Mouse (Mus musculus) CH12.LX (cell line): ENCODE data around the gene Cdc42bpa. TPM values are rescaled to one million over a fixed set of nuclear protein-coding genes. Genes with fewer than 3 reads are reported as not detected.

Experiments used
- DNase-seq: peaks from one replicate; pipeline ENCODE4 v3.0.0-alpha.2; 2013; ENCODE audit errors: extremely low read depth
- H3K27ac ChIP-seq: 2 replicates; pipeline ENCODE4 v1.5.1; 2012; ENCODE audit warnings: low read depth, mild to moderate bottlenecking, control low read depth, moderate library complexity; ENCODE audit not compliant: insufficient read depth
- H3K27me3 ChIP-seq: replicated peaks from 2 replicates; pipeline ENCODE3; 2012; ENCODE audit warnings: inconsistent platforms
- H3K36me3 ChIP-seq, 2 experiments: replicated peaks in 1 of 2; 2 replicates each; pipeline versions ENCODE3 to v1.6.1; 2012; ENCODE audit warnings: inconsistent platforms in 1 of 2, low read length in 1 of 2, mild to moderate bottlenecking in 1 of 2, mixed read lengths in 1 of 2, moderate library complexity in 1 of 2; ENCODE audit not compliant: control insufficient read depth in 1 of 2, insufficient read depth in 1 of 2
- H3K4me1 ChIP-seq, 2 experiments: 2 replicates each; pipeline ENCODE4 v1.6.1; 2012; ENCODE audit warnings: inconsistent platforms in 1 of 2, moderate library complexity in 1 of 2; ENCODE audit not compliant: insufficient read depth in 2 of 2, control insufficient read depth in 1 of 2
- H3K4me2 ChIP-seq: 2 replicates; pipeline ENCODE4 v1.6.1; 2012; ENCODE audit warnings: low read depth, mild to moderate bottlenecking, control low read depth; ENCODE audit not compliant: poor library complexity, insufficient read depth, severe bottlenecking
- H3K4me3 ChIP-seq, 3 experiments: fragments of 150-350 bp in 1 of 3; sonication (generic) in 1 of 3; replicated peaks in 1 of 3; 2 replicates each; pipeline versions ENCODE3 to v1.5.1; 2011 to 2012; ENCODE audit warnings: low read depth in 2 of 3, low read length in 2 of 3, mild to moderate bottlenecking in 2 of 3, moderate library complexity in 2 of 3, control low read depth in 1 of 3, improper control_type of control experiment in 1 of 3, inconsistent platforms in 1 of 3, mixed read lengths in 1 of 3; ENCODE audit not compliant: poor library complexity in 1 of 3
- H3K79me2 ChIP-seq: replicated peaks from 2 replicates; pipeline ENCODE4 v1.6.1; 2012; ENCODE audit warnings: mild to moderate bottlenecking, moderate library complexity; ENCODE audit not compliant: control insufficient read depth, poor library complexity, insufficient read depth, severe bottlenecking; ENCODE audit errors: extremely low read depth
- H3K9ac ChIP-seq: 2 replicates; pipeline ENCODE4 v1.6.1; 2012; ENCODE audit warnings: low read depth, mild to moderate bottlenecking, control low read depth, moderate library complexity; ENCODE audit not compliant: insufficient read depth
- H3K9me3 ChIP-seq: replicated peaks from 2 replicates; pipeline ENCODE3; 2012; ENCODE audit warnings: low read length, inconsistent platforms, mixed read lengths
- BHLHE40 ChIP-seq: IDR thresholded peaks from 2 replicates; pipeline ENCODE4 v1.6.1; 2011; ENCODE audit warnings: mild to moderate bottlenecking, low read depth, low read length, improper control_type of control experiment
- CHD1 ChIP-seq: IDR thresholded peaks from 2 replicates; pipeline ENCODE4 v1.6.1; 2012; ENCODE audit warnings: low read depth, low read length, improper control_type of control experiment, inconsistent platforms
- CTCF ChIP-seq, 2 experiments: IDR thresholded peaks in 1 of 2; conservative IDR thresholded peaks in 1 of 2; 2 replicates each; pipeline ENCODE4 v1.5.1; 2011 to 2012; ENCODE audit warnings: low read depth in 2 of 2, low read length in 2 of 2, improper control_type of control experiment in 1 of 2, inconsistent platforms in 1 of 2, mild to moderate bottlenecking in 1 of 2, moderate library complexity in 1 of 2
- E2F4 ChIP-seq: IDR thresholded peaks from 2 replicates; pipeline ENCODE4 v1.6.1; 2011; ENCODE audit warnings: low read depth, low read length, improper control_type of control experiment; ENCODE audit not compliant: insufficient replicate concordance
- GABPA ChIP-seq: IDR thresholded peaks from 2 replicates; pipeline ENCODE4 v1.6.1; 2012; ENCODE audit warnings: low read depth, low read length, improper control_type of control experiment, inconsistent platforms; ENCODE audit not compliant: insufficient replicate concordance
- HCFC1 ChIP-seq: IDR thresholded peaks from 2 replicates; pipeline ENCODE4 v1.6.1; 2012; ENCODE audit warnings: low read depth, mild to moderate bottlenecking, inconsistent platforms, low read length, improper control_type of control experiment
- IRF4 ChIP-seq: IDR thresholded peaks from 2 replicates; pipeline ENCODE4 v1.6.1; 2014; ENCODE audit warnings: low read depth, mild to moderate bottlenecking, inconsistent platforms, low read length, improper control_type of control experiment
- JUN ChIP-seq: IDR thresholded peaks from 2 replicates; pipeline ENCODE4 v1.6.1; 2011; ENCODE audit warnings: low read depth, mild to moderate bottlenecking, low read length, improper control_type of control experiment, moderate library complexity; ENCODE audit not compliant: insufficient read depth
- KAT2A ChIP-seq: IDR thresholded peaks from 2 replicates; pipeline ENCODE4 v1.6.1; 2012; ENCODE audit warnings: low read length, improper control_type of control experiment, inconsistent platforms; ENCODE audit not compliant: insufficient replicate concordance
- MAZ ChIP-seq: IDR thresholded peaks from 2 replicates; pipeline ENCODE4 v1.6.1; 2012; ENCODE audit warnings: low read depth, mild to moderate bottlenecking, inconsistent platforms, low read length, improper control_type of control experiment, moderate library complexity
- MEF2A ChIP-seq: IDR thresholded peaks from 2 replicates; pipeline ENCODE4 v1.6.1; 2014; ENCODE audit warnings: low read depth, mild to moderate bottlenecking, inconsistent platforms, low read length, improper control_type of control experiment, borderline replicate concordance
- MXI1 ChIP-seq: IDR thresholded peaks from 2 replicates; pipeline ENCODE4 v1.6.1; 2011; ENCODE audit warnings: mild to moderate bottlenecking, low read depth, low read length, improper control_type of control experiment
- MYC ChIP-seq: IDR thresholded peaks from 2 replicates; pipeline ENCODE4 v1.6.1; 2011; ENCODE audit warnings: low read depth, mild to moderate bottlenecking, improper control_type of control experiment, low read length
- NELFE ChIP-seq: IDR thresholded peaks from 2 replicates; pipeline ENCODE4 v1.6.1; 2011; ENCODE audit warnings: low read depth, low read length, improper control_type of control experiment
- NRF1 ChIP-seq: IDR thresholded peaks from 2 replicates; pipeline ENCODE4 v1.6.1; 2014; ENCODE audit warnings: low read depth, mild to moderate bottlenecking, inconsistent platforms, low read length, improper control_type of control experiment, moderate library complexity
- PAX5 ChIP-seq: IDR thresholded peaks from 2 replicates; pipeline ENCODE4 v1.6.1; 2012; ENCODE audit warnings: low read length, inconsistent platforms, mixed read lengths
- POLR2A ChIP-seq: IDR thresholded peaks from 2 replicates; pipeline ENCODE4 v1.6.1; 2011; ENCODE audit warnings: low read depth, mild to moderate bottlenecking, improper control_type of control experiment, low read length
- POLR2AphosphoS2 ChIP-seq: IDR thresholded peaks from 2 replicates; pipeline ENCODE4 v1.6.1; 2011; ENCODE audit warnings: low read depth, low read length, improper control_type of control experiment
- RCOR1 ChIP-seq: conservative IDR thresholded peaks from 2 replicates; pipeline ENCODE4 v1.6.1; 2012; ENCODE audit warnings: low read depth, mild to moderate bottlenecking, inconsistent platforms, low read length, improper control_type of control experiment
- TBP ChIP-seq: conservative IDR thresholded peaks from 2 replicates; pipeline ENCODE4 v1.6.1; 2011; ENCODE audit warnings: low read depth, low read length, improper control_type of control experiment
- TCF12 ChIP-seq: IDR thresholded peaks from 2 replicates; pipeline ENCODE4 v1.6.1; 2014; ENCODE audit warnings: low read depth, mild to moderate bottlenecking, inconsistent platforms, low read length, improper control_type of control experiment
- UBTF ChIP-seq: IDR thresholded peaks from 2 replicates; pipeline ENCODE4 v1.6.1; 2012; ENCODE audit warnings: low read depth, mild to moderate bottlenecking, inconsistent platforms, low read length, improper control_type of control experiment, moderate library complexity
- USF1 ChIP-seq: IDR thresholded peaks from 2 replicates; pipeline ENCODE4 v1.6.1; 2014; ENCODE audit warnings: low read depth, mild to moderate bottlenecking, inconsistent platforms, low read length, improper control_type of control experiment
- USF2 ChIP-seq: conservative IDR thresholded peaks from 2 replicates; pipeline ENCODE4 v1.6.1; 2011; ENCODE audit warnings: low read depth, low read length, improper control_type of control experiment
- ZC3H11A ChIP-seq: IDR thresholded peaks from 2 replicates; pipeline ENCODE4 v1.6.1; 2012; ENCODE audit warnings: low read depth, mild to moderate bottlenecking, inconsistent platforms, low read length, improper control_type of control experiment
- ZKSCAN1 ChIP-seq: IDR thresholded peaks from 2 replicates; pipeline ENCODE4 v1.6.1; 2012; ENCODE audit warnings: low read depth, inconsistent platforms, low read length, improper control_type of control experiment, borderline replicate concordance
- ZMIZ1 ChIP-seq: IDR thresholded peaks from 2 replicates; pipeline ENCODE4 v1.6.1; 2012; ENCODE audit warnings: low read depth, mild to moderate bottlenecking, inconsistent platforms, low read length, improper control_type of control experiment
- ZNF384 ChIP-seq: IDR thresholded peaks from 2 replicates; pipeline ENCODE4 v1.6.1; 2012; ENCODE audit warnings: low read depth, low read length, improper control_type of control experiment, inconsistent platforms
- dilution Hi-C: fragments of 300-500 bp; cut with MboI; formaldehyde crosslinking; loops from 2 replicates; pipeline ENCODE4 v1.14.3; 2020; ENCODE audit warnings: low sequenced_read_pairs; ENCODE audit not compliant: extremely low pct_unique_long_range_greater_than_20kb, extremely low pct_ligation_motif_present
- in situ Hi-C: fragments of 300-500 bp; cut with MboI; formaldehyde crosslinking; loops from 3 replicates; pipeline ENCODE4 v1.14.3; 2019; ENCODE audit warnings: low sequenced_read_pairs, low pct_ligation_motif_present, low pct_unique_long_range_greater_than_20kb, mixed read lengths
- polyA plus RNA-seq: library from polyadenylated mRNA; unstranded; fragments of >175 nt; gene quantifications from 2 replicates; pipeline ENCODE4 v1.2.1, GENCODE M21; 2012; ENCODE audit warnings: low read depth; ENCODE audit not compliant: insufficient read length
- total RNA-seq, 2 experiments: library from RNA; depleted of rRNA; stranded (reverse); fragments of 300-350 nt in 1 of 2; fragments of >200 nt in 1 of 2; gene quantifications; 2 replicates each; pipeline ENCODE4 v1.2.3; 2012 to 2014

Cdc42bpa gene
- total and polyA plus RNA-seq, 3 experiments: 5.3 to 9.0 (median 5.6) TPM

- no peak for TF ChIP-seq NELFE
- no peak for TF ChIP-seq USF2
- no peak for TF ChIP-seq ZC3H11A
- TF ChIP-seq NRF1: no peak
- no peak for TF ChIP-seq MYC
- no peak for TF ChIP-seq CTCF (conservative IDR thresholded peaks at IDR 0.05 in 1 of 2, IDR thresholded peaks at IDR 0.05 in 1 of 2; ENCODE audit: low read depth in 2 of 2, low read length in 2 of 2)
- TF ChIP-seq KAT2A: no peak
- TF ChIP-seq GABPA: no peak
- TF ChIP-seq POLR2AphosphoS2: no peak
- no peak for TF ChIP-seq TBP
- TF ChIP-seq POLR2A: no peak
- TF ChIP-seq, all 38 proteins: peak for 0
- dilution Hi-C loops (no loop called here), in situ Hi-C loops (no loop called here)
- Histone ChIP-seq H3K9ac (no peak overlapping the region), H3K27ac (no peak overlapping the region), H3K4me1 (no peaks in the 10 kb centered on the region), H3K27me3 (no peaks in the 10 kb centered on the region), H3K79me2 (no peaks in the 10 kb centered on the region), H3K4me2 (no peak overlapping the region), H3K9me3 (peaks cover 3% of the 10 kb centered on the region), H3K36me3 (no peaks in the 10 kb centered on the region), H3K4me3 (no peak overlapping the region)
- DNase-seq: no peak
Observed at GRCm38 (mm10) chr1:179981680-179982079, 21.4 kb downstream of the Cdc42bpa start.

- H3K4me1 ChIP-seq: no peaks in the 10 kb centered on the region
- TF ChIP-seq TCF12: no peak
- no peak for TF ChIP-seq IRF4
- no peak for TF ChIP-seq PAX5
- TF ChIP-seq ZNF384: no peak
- no peak overlapping the region for H3K4me2 ChIP-seq
- dilution Hi-C loops: no loop called here
- H3K79me2 ChIP-seq: no peaks in the 10 kb centered on the region
- H3K9ac ChIP-seq: no peak overlapping the region
- H3K27ac ChIP-seq: no peak overlapping the region
- H3K36me3 ChIP-seq: no peaks in the 10 kb centered on the region
- in situ Hi-C loops: no loop called here
- no peak for DNase-seq
- no peak overlapping the region for H3K4me3 ChIP-seq
- H3K9me3 ChIP-seq: peaks cover 3% of the 10 kb centered on the region
- no peaks in the 10 kb centered on the region for H3K27me3 ChIP-seq
Observed at GRCm38 (mm10) chr1:179982183-179982582, 21.9 kb downstream of the Cdc42bpa start.

GRCm38 (mm10) chr1:179982933-179983332 lies 22.7 kb downstream of the Cdc42bpa start:
- H3K4me3 ChIP-seq: no peak overlapping the region
- no peak overlapping the region for H3K27ac ChIP-seq
- H3K79me2 ChIP-seq: no peaks in the 10 kb centered on the region
- in situ Hi-C loops (no loop called here), dilution Hi-C loops (no loop called here)
- H3K4me1 ChIP-seq: no peaks in the 10 kb centered on the region
- no peak for DNase-seq
- no peaks in the 10 kb centered on the region for H3K27me3 ChIP-seq
- no peak for TF ChIP-seq ZKSCAN1
- TF ChIP-seq POLR2A: no peak
- TF ChIP-seq E2F4: no peak
- no peak for TF ChIP-seq MAZ
- TF ChIP-seq JUN: no peak
- TF ChIP-seq NRF1: no peak
- TF ChIP-seq ZC3H11A: no peak
- TF ChIP-seq MXI1: no peak
- no peak for TF ChIP-seq HCFC1
- TF ChIP-seq BHLHE40: no peak
- no peak for TF ChIP-seq RCOR1
- no peak for TF ChIP-seq UBTF
- no peak for TF ChIP-seq USF1
- no peak for TF ChIP-seq ZMIZ1
- no peak for TF ChIP-seq CHD1
- TF ChIP-seq MEF2A: no peak
- TF ChIP-seq, all 38 proteins: peak for 0
- Histone ChIP-seq H3K9ac (no peak overlapping the region), H3K9me3 (peaks cover 3% of the 10 kb centered on the region), H3K36me3 (no peaks in the 10 kb centered on the region), H3K4me2 (no peak overlapping the region)
